Mouse (Mus musculus): Measurements from ENCODE around the gene Lpxn.

GRCm38 (mm10) chr19:12794056-12795044 lies 1.6 kb upstream of the Lpxn start:
- TF ChIP-seq MYOD1 (IDR thresholded peaks at IDR 0.05; ENCODE audit: control insufficient read depth in 1 of 3, insufficient read length in 2 of 3, low read depth in 2 of 3), result peak in 2 of 3 experiments; percentile 51 to 82
- TF ChIP-seq POLR2A (IDR thresholded peaks at IDR 0.05; ENCODE audit: insufficient read length, low read depth), result peak; percentile 93
- TF ChIP-seq MAX (IDR thresholded peaks at IDR 0.05; ENCODE audit: low read depth), result peak; percentile 41
